Mouse (Mus musculus) gastrocnemius, postnatal 36 days (tissue): ENCODE results near the gene Cpox. TPM values are rescaled to one million over a fixed set of nuclear protein-coding genes. Genes with fewer than 3 reads are reported as not detected.

ENCODE experiments used
- DNase-seq, 2 experiments: peaks; one replicate each; pipeline ENCODE4 v3.0.0; 2022
- intact Hi-C: fragments of 180-260 bp; cut with DNase I; formaldehyde crosslinking; loops from one replicate; pipeline ENCODE4 v1.15.1; 2025
- microRNA-seq, 2 experiments: library from miRNA; unstranded; fragments of <30 nt; microRNA quantifications; one replicate each; pipeline ENCODE4 v1.2.0; 2021
- total RNA-seq, 2 experiments: library from RNA; stranded (reverse); gene quantifications; 2 replicates each; pipeline ENCODE4 v1.2.3; 2021

Gene Cpox
- total RNA-seq, 2 experiments from 2014 or later: 18.4 to 20.8 TPM

DNA sequence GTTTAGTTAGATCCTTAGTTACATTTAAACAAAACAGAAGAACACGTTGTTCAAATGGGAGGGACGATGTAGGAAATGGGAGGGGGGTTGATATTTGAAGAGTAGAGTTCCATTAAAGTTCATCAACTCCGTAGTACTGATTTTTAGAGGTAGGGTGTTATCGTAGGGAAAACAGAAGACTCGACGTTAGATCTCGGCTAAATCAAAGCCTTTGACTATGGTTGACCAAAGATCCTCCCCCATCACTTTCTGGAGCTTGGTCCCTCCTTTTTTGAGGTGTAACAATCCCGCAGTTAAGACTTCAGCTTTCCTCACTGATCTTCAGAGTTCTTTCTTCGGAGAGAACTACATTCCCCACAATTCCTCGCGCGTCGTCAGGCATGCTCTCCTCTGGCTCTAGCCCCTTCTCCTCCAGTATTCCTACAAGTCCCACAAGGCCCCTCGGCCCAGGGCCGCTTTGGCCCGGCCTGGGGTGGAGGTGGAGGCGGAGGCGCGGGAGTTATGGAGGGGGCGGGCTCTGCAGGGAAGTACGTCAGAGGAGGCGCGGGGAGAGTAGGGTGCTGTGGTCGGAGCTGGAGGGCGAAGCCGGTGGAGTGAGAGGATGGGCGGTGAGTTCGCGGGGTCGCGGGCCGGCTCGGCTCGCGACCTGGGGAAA, 57.5 kb downstream of the Cpox start, which contains the start of gene Cldnd1:
Gene Cldnd1 (plus strand): TSS at position 434 of the 655 bp plus-strand sequence.
- intact Hi-C loops: no loop called here
- peak; percentile 85 to 95 for DNase-seq

DNA sequence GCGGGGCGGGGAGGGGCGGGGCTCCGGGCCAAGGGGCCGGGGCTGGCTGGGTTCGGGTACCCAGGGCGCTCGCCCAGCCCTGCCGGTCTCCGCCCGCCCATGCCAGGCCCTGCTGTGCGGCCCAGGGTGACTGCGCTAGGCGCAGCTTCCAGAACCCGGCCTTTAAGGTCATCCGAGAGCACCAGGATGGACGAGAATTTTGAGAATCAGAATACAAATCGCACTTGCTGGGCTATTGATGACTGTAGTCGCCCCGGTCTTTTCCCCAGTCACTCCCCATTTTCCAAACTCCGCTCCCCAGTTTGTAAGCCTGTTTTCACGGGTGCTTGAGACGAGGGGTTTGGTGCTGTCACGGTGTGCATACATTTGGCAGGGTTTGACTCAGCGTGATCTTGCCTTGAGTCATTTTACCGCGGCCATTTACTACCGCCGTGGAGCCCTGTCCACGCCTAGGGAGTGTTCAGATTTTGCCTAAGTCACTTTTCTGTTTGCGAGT, 58.1 kb downstream of the Cpox start:
- DNase-seq: no peak
- intact Hi-C loops: no loop called here

DNA sequence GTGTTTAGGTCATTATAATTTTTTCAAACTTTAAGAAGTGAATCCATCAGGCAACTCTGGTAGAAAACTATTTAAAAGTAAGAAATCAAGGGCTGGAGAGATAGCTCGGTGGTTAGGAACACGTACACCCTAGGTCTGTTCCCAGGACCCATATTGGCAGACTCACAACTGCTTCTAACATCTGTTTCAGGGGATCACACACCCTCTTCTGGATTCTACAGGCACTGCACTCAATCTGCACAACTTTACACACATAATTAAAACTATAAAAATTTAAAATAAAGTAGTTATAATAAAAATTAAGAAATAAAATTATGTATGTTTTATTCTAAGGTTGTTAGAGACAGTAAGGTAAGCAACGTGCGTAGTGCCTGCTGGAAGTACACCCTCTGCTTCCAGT, 68.1 kb downstream of the Cpox start:
- intact Hi-C loops: no loop called here

DNA sequence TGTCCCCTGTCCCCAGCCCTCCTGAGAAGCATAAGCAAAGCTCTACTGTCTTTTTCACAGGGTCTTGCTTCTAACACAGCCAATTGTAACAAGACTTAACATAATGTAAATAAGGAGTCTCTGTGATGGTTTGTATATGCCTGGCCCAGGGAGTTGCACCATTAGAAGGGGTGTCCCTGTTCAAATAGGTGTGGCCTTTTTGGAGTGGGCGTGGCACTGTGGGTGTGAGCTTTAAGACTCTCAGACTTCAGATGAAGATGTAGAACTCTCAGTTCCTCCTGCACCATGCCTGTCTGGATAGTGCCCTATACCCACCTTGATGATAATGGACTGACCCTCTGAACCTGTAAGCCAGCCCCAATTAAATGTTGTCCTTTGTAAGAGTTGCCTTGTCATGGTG, 68.7 kb downstream of the Cpox start:
- no peak for DNase-seq
- intact Hi-C loops: no loop called here

More for the DNA sequence above, 68.1 kb downstream of the Cpox start:
- DNase-seq: no peak

DNA sequence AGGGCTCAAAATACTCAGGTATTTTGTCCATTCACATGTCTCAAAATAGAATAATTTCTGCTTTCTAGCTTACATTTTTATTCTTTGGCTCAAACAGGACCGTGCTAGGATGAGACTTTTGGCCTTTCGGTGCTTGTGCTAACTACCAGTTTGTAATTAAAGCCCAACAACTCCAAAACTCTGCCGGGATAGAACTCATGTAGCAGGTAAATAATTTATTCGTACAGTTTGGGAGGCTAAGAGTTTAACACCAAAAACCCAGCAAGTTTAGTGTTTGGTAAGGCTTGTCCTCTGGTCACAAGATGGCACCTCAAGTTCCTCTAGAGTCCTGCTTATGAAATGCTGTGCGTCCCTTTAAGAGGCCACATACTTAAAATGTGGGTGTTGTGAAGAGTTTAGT, 70.7 kb downstream of the Cpox start:
- intact Hi-C loops: no loop called here
- DNase-seq: no peak

DNA sequence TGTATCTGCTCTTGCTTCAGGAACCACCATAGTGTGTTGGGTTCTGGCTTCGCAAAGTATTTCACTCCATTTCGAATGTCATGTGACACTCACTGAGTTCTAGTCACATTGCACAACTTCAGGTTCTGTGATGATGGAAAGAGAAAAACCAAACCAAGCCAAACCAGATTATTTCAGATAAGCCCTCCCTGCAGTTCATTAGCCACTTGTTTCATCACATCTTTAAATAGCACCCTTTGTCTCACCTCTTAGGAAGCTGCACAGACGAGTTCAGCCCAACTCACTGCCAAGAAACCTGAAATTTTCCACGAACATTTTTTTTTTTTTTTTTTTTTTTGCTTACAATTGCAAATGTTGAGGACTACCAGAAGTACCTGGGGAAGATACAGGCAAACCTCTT, 76.6 kb downstream of the Cpox start:
- intact Hi-C loops: no loop called here

DNA sequence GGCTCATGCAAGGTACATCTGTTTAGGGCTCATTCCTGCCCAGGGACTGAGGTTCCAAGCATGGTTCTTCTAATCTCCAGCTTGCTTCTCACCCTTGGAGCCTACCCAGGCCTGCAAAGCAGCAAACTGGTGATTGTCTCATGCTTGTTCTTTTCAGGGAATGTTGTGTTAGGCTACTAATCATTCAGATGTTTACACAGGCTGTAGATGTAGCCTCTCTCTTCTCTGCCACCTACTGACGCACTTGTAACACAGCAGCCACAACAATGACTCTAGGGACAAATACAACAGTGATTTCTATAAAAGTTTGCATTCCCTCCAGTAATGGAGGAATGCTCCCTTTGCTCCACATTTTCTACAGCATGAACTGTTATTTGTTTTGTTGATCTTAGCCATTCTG, 81.2 kb downstream of the Cpox start:
- no peak for DNase-seq
- intact Hi-C loops: loop anchor here (5.0 kb wide), 2 partner anchors 124 to 294 kb away; no protein-coding TSS in a partner anchor

More for the DNA sequence above, 76.6 kb downstream of the Cpox start:
- no peak for DNase-seq

DNA sequence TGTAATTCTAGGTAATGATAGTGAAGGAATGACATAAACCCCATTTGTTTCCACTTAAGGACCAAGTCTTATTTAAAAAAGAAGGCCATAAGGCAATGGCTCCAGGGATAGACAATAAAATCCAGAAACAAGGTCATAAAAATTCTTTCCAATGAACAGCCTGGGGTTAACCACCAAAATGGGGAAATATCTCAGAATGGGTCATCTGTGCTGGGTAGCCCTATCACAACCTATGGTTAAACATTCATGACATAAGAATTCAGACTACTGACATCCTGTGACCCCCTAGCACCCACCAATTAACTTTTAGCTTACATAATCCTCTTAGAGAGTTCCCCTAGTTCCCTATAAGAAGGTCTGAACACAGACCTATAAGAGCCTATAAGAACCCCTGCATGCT, 86.1 kb downstream of the Cpox start:
- intact Hi-C loops: no loop called here

DNA sequence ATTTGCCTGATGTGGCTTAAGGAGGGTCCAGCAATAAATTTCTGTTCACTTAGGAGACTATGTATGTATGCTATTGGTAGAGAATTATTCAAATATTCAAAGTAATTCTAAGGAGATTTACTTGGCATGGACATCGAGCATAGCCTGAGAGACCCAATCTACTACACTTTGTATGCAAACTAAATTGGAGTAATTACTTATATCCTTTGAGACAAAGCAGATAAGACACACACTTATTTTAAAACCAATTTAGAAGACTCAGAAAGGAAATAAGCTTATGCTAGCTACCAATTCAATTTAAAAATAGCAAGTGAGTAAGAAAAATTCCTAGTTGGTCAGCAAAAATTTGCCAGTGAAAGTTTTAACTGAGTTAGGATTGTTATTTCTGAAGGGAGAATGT, 93.0 kb downstream of the Cpox start, which contains the start of gene Olfr172:
Gene Olfr172 (minus strand): TSS at position 101 of the 400 bp plus-strand sequence.
- DNase-seq: no peak
- intact Hi-C loops: no loop called here

More for the DNA sequence above, 86.1 kb downstream of the Cpox start:
- no peak for DNase-seq

Small RNAs within 50 kb of the gene (microRNA-seq; reads per million reads assigned to microRNA genes)
- 0 reads per million in 2 experiments for gene Gm27564

Other genes starting within 250 kb of the Cpox start
- gene St3gal6, start 146.0 kb upstream of the Cpox start, total RNA-seq: 100 to 1,000 TPM; 133 to 134 TPM
- not detected for gene Gm813, start 53.3 kb upstream of the Cpox start, total RNA-seq
- not detected for gene E330017A01Rik, start 31.6 kb upstream of the Cpox start, total RNA-seq
- gene Gpr15, start 48.8 kb downstream of the Cpox start, total RNA-seq: not detected
- gene Cldnd1, start 57.6 kb downstream of the Cpox start, total RNA-seq: 10 to 100 TPM; 61.2 to 65.3 TPM
- gene Olfr172, start 92.9 kb downstream of the Cpox start, total RNA-seq: not detected
- gene Olfr173, start 130.0 kb downstream of the Cpox start, total RNA-seq: not detected
- not detected for gene Olfr175-ps1, start 156.5 kb downstream of the Cpox start, total RNA-seq
- not detected for gene Olfr177, start 204.5 kb downstream of the Cpox start, total RNA-seq
- not detected for gene Olfr178, start 221.8 kb downstream of the Cpox start, total RNA-seq